Mouse (Mus musculus) heart, postnatal 0 days (tissue): ENCODE results near the gene Tango2. TPM values are rescaled to one million over a fixed set of nuclear protein-coding genes. Genes with fewer than 3 reads are reported as not detected.

ENCODE experiments used
- ATAC-seq: fragments of 200-750 bp; cut with Nextera tagmentation; 2 replicates; pipeline ENCODE4 v1.8.0; 2017; ENCODE audit warnings: low read depth, moderate number of reproducible peaks, moderate library complexity; ENCODE audit not compliant: insufficient read depth
- DNase-seq: peaks from one replicate; pipeline ENCODE4 v3.0.0-alpha.2; 2016; ENCODE audit warnings: low spot score
- H3K27ac ChIP-seq: fragments of 300-500 bp; sonication (generic); 2 replicates; pipeline ENCODE4 v1.5.1; 2014; ENCODE audit warnings: low read depth, mild to moderate bottlenecking
- H3K27me3 ChIP-seq: fragments of 300-500 bp; sonication (generic); 2 replicates; pipeline ENCODE4 v1.6.1; 2014; ENCODE audit warnings: low read length, mixed read lengths; ENCODE audit not compliant: control insufficient read depth, insufficient read depth
- H3K36me3 ChIP-seq: fragments of 300-500 bp; sonication (generic); replicated peaks from 2 replicates; pipeline ENCODE4 v1.6.1; 2014; ENCODE audit warnings: low read length, mixed read lengths; ENCODE audit not compliant: control insufficient read depth, insufficient read depth
- H3K4me1 ChIP-seq: fragments of 300-500 bp; sonication (generic); 2 replicates; pipeline ENCODE4 v1.6.1; 2014; ENCODE audit warnings: antibody characterized with exemption; ENCODE audit not compliant: control insufficient read depth, insufficient read depth
- H3K4me2 ChIP-seq: fragments of 300-500 bp; sonication (generic); 2 replicates; pipeline ENCODE4 v1.6.1; 2014; ENCODE audit warnings: low read depth, mild to moderate bottlenecking, low read length, moderate library complexity
- H3K4me3 ChIP-seq: fragments of 300-500 bp; sonication (generic); 2 replicates; pipeline ENCODE4 v1.5.1; 2014; ENCODE audit warnings: low read depth, low read length
- H3K9ac ChIP-seq: fragments of 300-500 bp; sonication (generic); replicated peaks from 2 replicates; pipeline ENCODE4 v1.6.1; 2014; ENCODE audit warnings: low read depth, low read length, mixed read lengths
- H3K9me3 ChIP-seq: fragments of 300-500 bp; sonication (generic); replicated peaks from 2 replicates; pipeline ENCODE4 v1.6.1; 2016; ENCODE audit warnings: low read length; ENCODE audit not compliant: control insufficient read depth
- CTCF ChIP-seq: IDR thresholded peaks from 2 replicates; pipeline ENCODE4 v1.5.1; 2016; ENCODE audit warnings: antibody characterized with exemption, control low read depth, low read depth
- EP300 ChIP-seq: IDR thresholded peaks from 2 replicates; pipeline ENCODE4 v1.6.1; 2016; ENCODE audit warnings: antibody characterized with exemption, low read depth
- WGBS: fragments of 180-500 bp; shearing (Covaris S2); extraction: QIAGEN DNeasy Blood & Tissue Kit; methylation state at CpG from one replicate; pipeline ENCODE4 v1.1.7; 2014; 5-methylcytosine and 5-hydroxymethylcytosine counted together
- polyA plus RNA-seq: library from polyadenylated mRNA; unstranded; fragments of >200 nt; fragmentation: Nextera tagmentation; extraction: Ambion mirVana; gene quantifications from 2 replicates; pipeline ENCODE4 v1.2.1, GENCODE M21; 2015
- total RNA-seq: library from RNA; depleted of rRNA; stranded (reverse); fragments of >200 nt; gene quantifications from 2 replicates; pipeline ENCODE4 v1.2.3, GENCODE M21; 2014; ENCODE audit warnings: low replicate concordance

Tango2 gene
- total and polyA plus RNA-seq, 2 experiments from 2014 or later = 56.9 to 65.8 TPM

DNA sequence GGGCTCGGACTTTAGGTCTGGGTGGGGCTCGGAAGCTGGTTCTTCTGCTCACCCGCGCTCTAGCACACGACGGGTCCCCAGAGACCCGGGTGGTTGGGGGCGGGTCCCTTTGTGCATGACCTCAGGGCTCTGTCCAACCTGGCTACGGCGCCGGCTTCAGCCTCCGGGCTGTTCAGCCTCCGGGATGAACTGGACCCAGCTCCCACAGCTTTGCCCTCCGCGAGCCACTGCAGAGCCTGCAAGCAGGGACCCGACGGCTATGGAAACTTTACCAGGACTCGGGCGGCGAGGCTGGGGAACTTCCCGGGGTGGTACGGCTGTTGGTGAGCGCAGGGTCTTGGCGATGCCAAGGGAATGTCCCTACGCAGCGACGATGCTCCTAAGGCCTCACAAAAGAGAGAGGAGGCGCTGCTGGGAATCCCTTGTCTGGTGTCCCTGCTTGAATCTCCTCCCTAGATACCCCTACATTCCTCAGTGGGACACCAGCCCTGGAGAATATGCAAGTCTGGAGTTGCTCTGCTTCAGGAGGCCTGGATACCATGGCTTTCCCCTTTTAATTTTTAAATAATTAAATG is 785 bp upstream of the Tango2 start:
- WGBS = 3% methylated on average over 28 of the region's 28 CpGs
- Histone ChIP-seq H3K4me2 (peak overlapping the region; percentile 100), H3K4me3 (peak overlapping the region; percentile 74), H3K4me1 (peaks cover 3% of the 10 kb centered on the region; the same call in 1 of the 2 replicates), H3K27ac (no peak overlapping the region), H3K9ac (peak overlapping the region; percentile 54), H3K27me3 (peaks cover 15% of the 10 kb centered on the region), H3K9me3 (no peaks in the 10 kb centered on the region), H3K36me3 (no peaks in the 10 kb centered on the region)
- peak; percentile 7; the same call in 1 of the 2 replicates for ATAC-seq
- TF ChIP-seq CTCF (no peak), EP300 (no peak)
- no peak for DNase-seq

- no peak overlapping the region for H3K27ac ChIP-seq
- peaks cover 12% of the 10 kb centered on the region for H3K4me1 ChIP-seq
- TF ChIP-seq CTCF (peak; percentile 92), EP300 (no peak)
- peaks cover 10% of the 10 kb centered on the region for H3K27me3 ChIP-seq
- H3K9me3 ChIP-seq = no peaks in the 10 kb centered on the region
- ATAC-seq (peak; percentile 34), DNase-seq (peak; percentile 90)
- H3K36me3 ChIP-seq = no peaks in the 10 kb centered on the region
- H3K4me2 ChIP-seq = no peak overlapping the region
- H3K4me3 ChIP-seq = no peak overlapping the region
- 4% methylated on average over 3 of the region's 3 CpGs for WGBS
- no peak overlapping the region for H3K9ac ChIP-seq
Observed at GRCm38 (mm10) chr16:18345243-18345642, 2.7 kb downstream of the Tango2 start.

DNA sequence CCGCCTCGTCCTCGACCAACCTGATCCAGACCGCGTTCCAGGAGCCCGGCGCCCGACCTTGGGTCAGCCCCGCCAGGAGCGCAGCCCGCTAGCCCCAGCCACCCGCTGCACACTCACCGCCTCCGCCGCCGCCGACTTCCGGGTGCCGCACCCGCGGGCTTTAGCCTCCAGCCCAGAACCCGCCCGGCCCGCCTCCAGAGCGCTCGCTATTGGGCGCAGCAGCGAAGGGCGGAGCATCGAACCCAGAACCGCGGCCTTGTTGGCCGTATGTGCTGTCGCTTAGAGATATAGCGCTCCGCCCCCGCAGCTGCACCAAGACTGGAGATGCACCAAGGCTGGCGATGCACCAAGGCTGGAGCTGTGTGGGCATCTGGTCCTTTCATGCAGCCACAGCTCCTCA is 4.1 kb downstream of the Tango2 start:
- H3K4me1 ChIP-seq = peaks cover 21% of the 10 kb centered on the region
- WGBS = under 1% methylated on average over 37 of the region's 38 CpGs
- no peaks in the 10 kb centered on the region for H3K9me3 ChIP-seq
- H3K4me3 ChIP-seq = peak overlapping the region; percentile 61
- peak overlapping the region; percentile 69 for H3K4me2 ChIP-seq
- DNase-seq (peak; percentile 91), ATAC-seq (peak; percentile 88)
- 0 out of 2 replicates have a peak, but pooled peaks cover 3% of the 10 kb centered on the region for H3K27me3 ChIP-seq
- peak overlapping the region; percentile 61 for H3K9ac ChIP-seq
- TF ChIP-seq CTCF (no peak), EP300 (no peak)
- no peaks in the 10 kb centered on the region for H3K36me3 ChIP-seq
- H3K27ac ChIP-seq = peak overlapping the region; percentile 54

GRCm38 (mm10) chr16:18342650-18343570 is 5.0 kb downstream of the Tango2 start:
- DNase-seq = no peak
- Histone ChIP-seq H3K4me3 (peak overlapping the region; percentile 61), H3K27ac (peak overlapping the region; percentile 54), H3K9ac (peak overlapping the region; percentile 61), H3K4me2 (peak overlapping the region; percentile 69), H3K27me3 (no peaks in the 10 kb centered on the region), H3K9me3 (no peaks in the 10 kb centered on the region), H3K36me3 (0 out of 2 replicates have a peak, but pooled peaks cover 5% of the 10 kb centered on the region), H3K4me1 (peaks cover 18% of the 10 kb centered on the region)
- 20% methylated on average over 9 of the region's 9 CpGs for WGBS
- TF ChIP-seq CTCF = no peak
- no peak for TF ChIP-seq EP300
- ATAC-seq = no peak

DNA sequence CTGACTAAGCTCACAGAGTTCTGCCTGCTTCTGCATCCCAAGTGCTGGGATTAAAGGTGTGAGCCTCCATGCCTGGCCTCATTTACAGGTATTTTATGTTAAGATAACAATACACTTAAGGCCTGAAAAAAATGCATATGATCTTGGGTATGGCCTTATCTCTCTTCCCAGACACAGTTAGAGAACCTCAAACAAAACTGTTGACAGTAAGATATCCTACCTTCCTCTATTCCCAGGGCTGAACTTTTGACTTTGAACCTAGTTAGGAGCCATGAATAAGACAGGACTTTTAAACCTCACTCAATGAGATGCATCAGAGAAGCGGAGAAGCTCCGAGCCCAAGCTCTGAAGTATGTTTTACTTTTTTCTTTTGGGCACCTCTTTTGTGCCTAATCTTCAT is 5.8 kb downstream of the Tango2 start:
- no peaks in the 10 kb centered on the region for H3K9me3 ChIP-seq
- ATAC-seq = no peak
- peaks cover 18% of the 10 kb centered on the region for H3K4me1 ChIP-seq
- WGBS = 88% methylated on average over 2 of the region's 2 CpGs
- no peak overlapping the region for H3K27ac ChIP-seq
- TF ChIP-seq CTCF (no peak), EP300 (no peak)
- no peak for DNase-seq
- no peak overlapping the region for H3K9ac ChIP-seq
- no peak overlapping the region for H3K4me3 ChIP-seq
- H3K4me2 ChIP-seq = no peak overlapping the region
- 0 out of 2 replicates have a peak, but pooled peaks cover 6% of the 10 kb centered on the region for H3K36me3 ChIP-seq
- H3K27me3 ChIP-seq = no peaks in the 10 kb centered on the region
